Mouse (Mus musculus) stomach, postnatal 0 days (tissue): ENCODE results near the gene Hmga2. TPM values are rescaled to one million over a fixed set of nuclear protein-coding genes. Genes with fewer than 3 reads are reported as not detected.

Experiments used
- ATAC-seq: fragments of 200-750 bp; cut with Nextera tagmentation; 2 replicates; pipeline ENCODE4 v1.8.0; 2017; ENCODE audit not compliant: low FRiP score, low TSS enrichment
- DNase-seq: peaks from one replicate; pipeline ENCODE4 v3.0.0-alpha.2; 2016; ENCODE audit warnings: low spot score
- H3K27ac ChIP-seq: fragments of 300-500 bp; sonication (generic); replicated peaks from 2 replicates; pipeline ENCODE4 v1.5.1; 2014; ENCODE audit warnings: mild to moderate bottlenecking, control low read depth
- H3K27me3 ChIP-seq: fragments of 300-500 bp; sonication (generic); 2 replicates; pipeline ENCODE4 v1.6.1; 2014; ENCODE audit warnings: low read length; ENCODE audit not compliant: control insufficient read depth, insufficient read depth
- H3K36me3 ChIP-seq: fragments of 300-500 bp; sonication (generic); 2 replicates; pipeline ENCODE4 v1.6.1; 2014; ENCODE audit warnings: low read length, mixed read lengths; ENCODE audit not compliant: control insufficient read depth, insufficient read depth
- H3K4me1 ChIP-seq: fragments of 300-500 bp; sonication (generic); replicated peaks from 2 replicates; pipeline ENCODE4 v1.6.1; 2014; ENCODE audit warnings: antibody characterized with exemption; ENCODE audit not compliant: control insufficient read depth, insufficient read depth
- H3K4me2 ChIP-seq: fragments of 300-500 bp; sonication (generic); replicated peaks from 2 replicates; pipeline ENCODE4 v1.6.1; 2014; ENCODE audit warnings: low read depth, mild to moderate bottlenecking, control low read depth, moderate library complexity
- H3K4me3 ChIP-seq: fragments of 300-500 bp; sonication (generic); 2 replicates; pipeline ENCODE4 v1.5.1; 2014; ENCODE audit warnings: low read depth, low read length, control low read depth
- H3K9ac ChIP-seq: fragments of 300-500 bp; sonication (generic); 2 replicates; pipeline ENCODE4 v1.6.1; 2014; ENCODE audit warnings: mild to moderate bottlenecking, low read length, control low read depth, mixed read lengths
- H3K9me3 ChIP-seq: fragments of 300-500 bp; sonication (generic); 2 replicates; pipeline ENCODE4 v1.6.1; 2016; ENCODE audit warnings: low read length; ENCODE audit not compliant: control insufficient read depth
- CTCF ChIP-seq: IDR thresholded peaks from 2 replicates; pipeline ENCODE4 v1.5.1; 2016; ENCODE audit warnings: antibody characterized with exemption, low read depth, mild to moderate bottlenecking, moderate library complexity
- EP300 ChIP-seq: optimal IDR thresholded peaks from 2 replicates; pipeline ENCODE3; 2016; ENCODE audit warnings: antibody characterized with exemption
- WGBS: fragments of 180-500 bp; shearing (Covaris S2); extraction: QIAGEN DNeasy Blood & Tissue Kit; methylation state at CpG from one replicate; pipeline ENCODE4 v1.1.7; 2014; 5-methylcytosine and 5-hydroxymethylcytosine counted together
- polyA plus RNA-seq: library from polyadenylated mRNA; unstranded; fragments of >200 nt; fragmentation: Nextera tagmentation; extraction: Ambion mirVana; gene quantifications from 2 replicates; pipeline ENCODE4 v1.2.1, GENCODE M21; 2015

Hmga2 gene
- polyA plus RNA-seq, 1 experiment from 2014 or later = 3.6 TPM

GRCm38 (mm10) chr10:120446206-120446605 is 30.1 kb downstream of the Hmga2 start:
- ATAC-seq = no peak
- no peak for TF ChIP-seq CTCF
- no peak for TF ChIP-seq EP300
- Histone ChIP-seq H3K4me2 (no peak overlapping the region), H3K9me3 (no peaks in the 10 kb centered on the region), H3K4me3 (no peak overlapping the region), H3K27ac (no peak overlapping the region), H3K27me3 (no peaks in the 10 kb centered on the region), H3K36me3 (no peaks in the 10 kb centered on the region), H3K9ac (no peak overlapping the region), H3K4me1 (no peaks in the 10 kb centered on the region)
- no peak for DNase-seq
- 73% methylated on average over 9 of the region's 9 CpGs for WGBS

- Histone ChIP-seq H3K4me2 (no peak overlapping the region), H3K4me1 (no peaks in the 10 kb centered on the region), H3K9me3 (no peaks in the 10 kb centered on the region), H3K4me3 (no peak overlapping the region), H3K36me3 (no peaks in the 10 kb centered on the region), H3K9ac (no peak overlapping the region), H3K27ac (no peak overlapping the region), H3K27me3 (no peaks in the 10 kb centered on the region)
- ATAC-seq = no peak
- no peak for DNase-seq
- TF ChIP-seq CTCF (no peak), EP300 (no peak)
- 82% methylated on average over 9 of the region's 9 CpGs for WGBS
Measured at GRCm38 (mm10) chr10:120444463-120445070, 31.7 kb downstream of the Hmga2 start.

GRCm38 (mm10) chr10:120443757-120444311 is 32.4 kb downstream of the Hmga2 start:
- no peak overlapping the region for H3K27ac ChIP-seq
- no peaks in the 10 kb centered on the region for H3K4me1 ChIP-seq
- TF ChIP-seq EP300 = no peak
- TF ChIP-seq CTCF = no peak
- H3K9me3 ChIP-seq = no peaks in the 10 kb centered on the region
- no peaks in the 10 kb centered on the region for H3K36me3 ChIP-seq
- no peak overlapping the region for H3K9ac ChIP-seq
- no peak overlapping the region for H3K4me3 ChIP-seq
- H3K27me3 ChIP-seq = no peaks in the 10 kb centered on the region
- H3K4me2 ChIP-seq = no peak overlapping the region
- DNase-seq = no peak
- 86% methylated on average over 10 of the region's 10 CpGs for WGBS
- no peak for ATAC-seq

GRCm38 (mm10) chr10:120441254-120441653 is 35.0 kb downstream of the Hmga2 start:
- H3K9me3 ChIP-seq = no peaks in the 10 kb centered on the region
- no peak for ATAC-seq
- H3K4me3 ChIP-seq = no peak overlapping the region
- no peak overlapping the region for H3K4me2 ChIP-seq
- no peak overlapping the region for H3K27ac ChIP-seq
- no peaks in the 10 kb centered on the region for H3K36me3 ChIP-seq
- TF ChIP-seq EP300 (no peak), CTCF (no peak)
- no peaks in the 10 kb centered on the region for H3K27me3 ChIP-seq
- 62% methylated on average over 11 of the region's 11 CpGs for WGBS
- no peak overlapping the region for H3K9ac ChIP-seq
- peak; percentile 7 for DNase-seq
- H3K4me1 ChIP-seq = no peaks in the 10 kb centered on the region

GRCm38 (mm10) chr10:120434433-120434832 is 41.8 kb downstream of the Hmga2 start:
- TF ChIP-seq EP300 = no peak
- no peak for TF ChIP-seq CTCF
- no peak overlapping the region for H3K4me2 ChIP-seq
- 47% methylated on average over 7 of the region's 7 CpGs for WGBS
- H3K27ac ChIP-seq = no peak overlapping the region
- H3K27me3 ChIP-seq = no peaks in the 10 kb centered on the region
- DNase-seq = no peak
- H3K36me3 ChIP-seq = no peaks in the 10 kb centered on the region
- H3K9me3 ChIP-seq = no peaks in the 10 kb centered on the region
- ATAC-seq = no peak
- no peak overlapping the region for H3K9ac ChIP-seq
- no peak overlapping the region for H3K4me3 ChIP-seq
- peaks cover 4% of the 10 kb centered on the region; the same call in 1 of the 2 replicates for H3K4me1 ChIP-seq

- ATAC-seq (no peak), DNase-seq (peak; percentile 17)
- no peaks in the 10 kb centered on the region for H3K27me3 ChIP-seq
- TF ChIP-seq CTCF = no peak
- TF ChIP-seq EP300 = no peak
- no peak overlapping the region for H3K4me3 ChIP-seq
- H3K9me3 ChIP-seq = no peaks in the 10 kb centered on the region
- H3K4me1 ChIP-seq = peaks cover 4% of the 10 kb centered on the region; the same call in 1 of the 2 replicates
- H3K9ac ChIP-seq = no peak overlapping the region
- WGBS = 40% methylated on average over 5 of the region's 5 CpGs
- H3K27ac ChIP-seq = no peak overlapping the region
- no peak overlapping the region for H3K4me2 ChIP-seq
- no peaks in the 10 kb centered on the region for H3K36me3 ChIP-seq
Measured at GRCm38 (mm10) chr10:120433463-120433815, 42.8 kb downstream of the Hmga2 start.
